Mouse (Mus musculus): ENCODE measurements around the gene Gtdc1.

Gene Gtdc1

DNA sequence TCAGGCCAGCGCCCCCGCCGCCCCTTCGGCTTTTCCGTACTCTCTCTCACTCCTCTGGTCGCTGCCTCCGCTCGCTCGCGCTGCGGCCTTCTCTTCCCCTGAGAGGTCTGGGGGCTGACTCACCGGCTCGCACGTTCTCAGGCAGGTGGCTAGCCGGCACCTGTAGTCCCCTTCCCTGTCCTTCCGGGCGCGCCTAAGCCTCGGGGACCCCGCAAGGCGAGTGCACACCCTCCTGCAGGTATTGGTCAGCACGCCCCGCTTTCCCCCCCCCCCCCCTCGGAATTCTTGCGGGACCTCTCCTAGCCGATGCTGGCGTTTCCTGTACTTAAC is at the start of gene Gtdc1:
TSS of gene Gtdc1 (minus strand) at position 176 of the 330 bp plus-strand sequence.
- no peak for DNase-seq (ENCODE audit: low read depth, low spot score)

DNA sequence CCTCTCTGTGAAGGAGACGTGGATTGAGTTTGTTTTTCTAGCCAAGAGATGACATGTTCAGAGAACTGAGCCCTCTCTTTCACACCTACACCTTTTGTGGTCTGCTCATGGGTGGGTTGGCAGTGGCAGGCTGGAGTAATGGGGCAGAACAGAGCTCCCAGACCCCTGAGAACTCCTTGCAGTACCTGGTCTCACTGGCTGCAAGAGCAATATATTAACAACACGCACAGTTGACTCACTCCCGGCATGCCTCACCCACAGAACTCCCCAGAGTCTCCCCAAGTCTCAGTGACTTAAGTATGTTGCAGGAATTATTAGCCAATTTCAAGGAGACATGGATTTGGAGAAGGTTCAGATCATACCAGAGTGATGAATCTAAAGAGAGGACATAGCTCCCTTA is 49.6 kb upstream of the Gtdc1 start:
- DNase-seq (ENCODE audit: low read depth, low spot score), result no peak

DNA sequence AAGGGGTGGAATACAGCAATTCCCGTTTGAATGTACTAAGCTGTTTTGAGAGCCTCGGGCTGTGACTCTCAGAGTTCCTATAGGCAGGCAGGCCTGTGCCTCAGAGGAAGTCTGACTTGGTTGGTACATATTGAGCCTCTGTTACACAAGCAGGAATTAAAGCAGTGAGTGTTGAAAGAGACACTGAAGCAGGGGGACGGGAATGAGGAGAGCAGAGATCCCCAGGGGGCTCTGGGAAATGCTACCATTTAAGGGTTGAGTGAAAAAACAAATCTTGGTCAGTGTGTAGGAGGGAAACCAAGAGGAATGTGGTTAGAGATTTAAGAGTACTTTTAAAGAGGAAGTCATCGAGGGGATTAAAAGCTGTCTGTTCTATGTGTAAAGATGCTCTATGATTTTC is 49.0 kb upstream of the Gtdc1 start:
- no peak for DNase-seq (ENCODE audit: low read depth, low spot score)

DNA sequence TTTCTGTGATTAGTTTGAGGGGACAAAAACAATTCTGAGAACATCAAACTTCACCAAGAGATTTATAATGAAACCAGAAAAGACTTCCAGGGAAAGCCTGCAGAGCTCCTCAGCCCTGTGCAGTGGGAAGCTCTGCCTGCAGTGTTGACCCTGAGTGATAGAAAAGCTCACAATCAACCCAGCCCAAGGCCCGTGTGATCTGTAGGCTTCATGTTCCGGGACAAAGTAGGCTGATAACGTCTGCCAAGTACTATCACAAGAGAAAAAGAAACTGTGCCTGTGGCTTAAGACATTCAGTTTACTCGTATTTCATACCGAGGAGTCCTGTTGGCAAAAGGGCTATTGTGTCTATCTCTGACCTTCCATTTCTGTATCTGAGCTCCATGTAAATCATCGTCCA is 46.4 kb upstream of the Gtdc1 start:
- no peak for DNase-seq (ENCODE audit: low read depth, low spot score)

DNA sequence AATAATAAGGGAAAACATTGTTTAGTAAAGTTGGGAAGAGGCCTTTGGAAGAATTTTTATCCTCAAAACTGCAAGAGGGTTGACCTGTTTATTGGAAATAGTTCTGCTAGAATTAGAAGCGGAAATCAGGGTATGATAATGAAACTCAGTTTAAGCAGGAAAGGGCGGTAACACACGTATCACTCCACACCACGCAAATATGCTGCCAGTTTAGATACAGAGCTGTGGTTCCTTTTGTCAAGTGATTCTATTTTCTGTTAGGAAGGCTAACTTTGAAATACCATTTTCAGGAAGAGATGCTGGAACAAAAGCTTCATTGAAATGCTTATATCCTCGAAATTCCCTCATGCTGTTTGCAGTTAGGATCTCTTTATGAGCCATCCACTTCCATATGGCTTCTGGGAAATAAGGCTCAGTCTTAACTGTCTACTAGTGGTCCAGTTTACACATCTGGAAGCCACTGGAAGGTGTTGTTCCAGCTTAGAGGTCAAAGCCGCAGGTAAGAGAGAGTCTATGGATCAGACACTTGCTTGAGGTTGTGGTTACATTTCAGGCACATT is 42.7 kb upstream of the Gtdc1 start:
- DNase-seq (ENCODE audit: low read depth, low spot score), result no peak

DNA sequence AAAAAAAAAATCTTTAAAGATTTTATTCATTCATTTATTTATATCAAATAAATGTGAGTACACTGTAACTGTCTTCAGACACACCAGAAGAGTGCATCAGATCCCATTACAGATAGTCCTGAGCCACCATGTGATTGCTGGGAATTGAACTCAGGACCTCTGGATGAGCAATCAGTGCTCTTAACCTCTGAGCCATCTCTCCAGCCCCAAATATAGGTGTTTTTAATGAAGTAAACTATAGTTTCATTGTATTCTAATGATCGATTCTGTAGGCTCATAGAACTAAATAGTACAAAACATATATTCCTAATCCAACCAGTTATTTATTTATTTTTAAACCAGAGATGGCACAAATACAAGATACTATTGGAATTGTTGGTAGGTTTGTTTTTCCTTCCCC is 42.2 kb upstream of the Gtdc1 start:
- DNase-seq (ENCODE audit: low read depth, low spot score), result no peak

DNA sequence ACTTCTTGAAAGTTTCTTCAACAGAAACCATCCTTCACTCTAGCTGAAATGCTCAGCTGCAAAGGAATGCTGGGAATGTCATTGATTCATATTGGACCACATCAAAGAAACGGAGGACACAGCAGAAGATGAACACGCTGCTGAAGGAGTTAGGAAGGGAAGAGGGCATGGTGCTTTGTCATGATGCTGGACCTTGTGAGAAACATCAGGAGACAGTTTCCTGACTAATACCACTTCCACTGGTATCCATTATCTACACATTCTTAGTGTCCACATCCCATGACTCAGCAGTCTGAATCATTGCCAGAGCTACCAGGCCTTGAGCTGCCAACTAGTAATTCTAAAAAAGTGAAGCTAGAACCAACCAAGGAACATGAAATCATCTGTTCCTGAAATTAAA is 41.8 kb upstream of the Gtdc1 start:
- DNase-seq (ENCODE audit: low read depth, low spot score), result no peak

DNA sequence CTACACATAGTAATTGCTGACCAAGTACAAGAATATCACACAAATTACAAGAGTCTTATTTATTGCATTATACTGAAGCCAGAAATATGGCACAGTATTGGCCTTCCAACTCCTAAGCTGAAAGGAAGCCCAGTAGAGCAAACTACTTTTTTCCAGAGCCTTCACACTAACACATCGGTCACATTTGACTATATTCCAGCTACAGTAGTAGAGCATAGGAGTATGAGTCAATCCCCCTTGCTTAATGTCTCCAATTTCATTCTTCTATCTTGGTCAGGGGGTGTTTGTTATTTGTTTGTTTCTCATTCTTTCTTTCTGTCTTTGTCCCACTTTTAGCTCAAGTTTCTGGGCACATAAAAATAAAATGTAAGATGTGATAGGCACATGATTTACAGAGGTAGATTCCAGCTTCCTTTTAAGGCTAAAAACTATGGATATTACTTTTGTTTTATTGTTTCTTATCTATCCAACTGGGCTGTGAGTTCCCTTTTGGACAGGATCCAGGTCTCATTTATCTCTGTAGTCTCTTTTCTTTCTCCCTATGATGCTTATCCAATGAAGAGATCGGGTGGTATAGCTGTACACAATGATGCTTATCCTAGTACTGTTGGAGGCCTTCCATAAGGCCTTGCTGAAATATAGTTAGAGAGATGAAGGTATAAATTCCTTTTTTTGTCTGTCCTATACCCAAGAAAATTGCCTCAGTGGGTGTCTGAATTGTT is 38.5 kb upstream of the Gtdc1 start:
- no peak for DNase-seq (ENCODE audit: low read depth, low spot score)

DNA sequence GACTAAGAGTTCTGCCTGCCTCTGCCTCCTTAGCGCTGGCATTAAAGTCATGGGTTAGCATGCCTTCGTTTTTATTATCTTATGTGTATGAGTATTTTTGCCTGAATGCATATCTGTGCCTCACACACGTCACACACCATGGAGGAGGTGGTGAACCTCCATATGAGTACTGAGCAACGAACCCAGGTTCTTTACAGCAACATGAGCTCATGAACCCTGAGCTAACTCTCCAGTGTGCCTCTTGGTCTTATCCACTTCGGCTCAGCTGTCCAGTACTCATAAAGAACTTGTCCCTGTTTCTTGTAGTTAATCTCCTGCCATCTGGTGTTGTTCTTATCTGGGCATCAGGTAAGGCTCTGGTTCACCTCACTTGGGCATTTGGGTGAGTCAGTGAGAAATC is 35.2 kb upstream of the Gtdc1 start:
- no peak for DNase-seq (ENCODE audit: low read depth, low spot score)

DNA sequence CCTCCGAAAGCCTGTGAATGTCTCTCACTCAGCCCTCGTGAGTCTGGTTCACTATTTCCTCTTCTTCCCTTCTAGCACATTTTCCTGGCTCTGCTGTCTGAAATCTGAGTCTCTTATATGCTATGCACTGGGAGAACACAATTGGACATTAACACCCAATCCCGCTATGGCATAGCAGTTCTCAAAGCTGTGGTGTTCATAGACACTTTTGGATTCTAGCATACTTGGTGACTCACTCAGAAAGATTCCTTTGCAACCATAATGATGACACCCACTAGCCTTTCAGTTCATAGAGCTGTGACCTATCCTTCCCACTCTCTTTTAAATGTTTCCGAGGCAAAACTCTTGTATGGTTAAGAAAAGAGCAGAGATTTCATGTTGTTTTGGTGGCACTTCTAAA is 33.7 kb upstream of the Gtdc1 start:
- no peak for DNase-seq (ENCODE audit: low read depth, low spot score)

DNA sequence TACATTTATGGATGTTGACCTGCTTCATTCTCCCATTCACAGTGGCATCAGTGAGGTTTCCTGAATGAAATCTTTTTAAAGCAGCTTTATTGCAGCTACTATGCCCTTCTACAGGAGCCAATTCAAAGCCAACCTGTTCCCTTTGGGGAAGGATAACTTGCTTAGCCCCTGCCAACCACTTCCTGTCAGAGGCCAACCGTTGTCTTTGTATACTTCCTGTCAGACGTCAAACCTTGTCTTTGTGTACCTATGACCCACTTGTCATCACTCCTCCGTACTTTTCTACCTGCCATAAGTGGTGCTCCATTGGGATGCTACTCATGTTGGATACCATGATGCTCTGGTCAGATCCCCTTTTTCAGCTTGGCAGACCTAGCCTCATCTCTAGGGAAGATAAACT is 33.1 kb upstream of the Gtdc1 start:
- no peak for DNase-seq (ENCODE audit: low read depth, low spot score)

DNA sequence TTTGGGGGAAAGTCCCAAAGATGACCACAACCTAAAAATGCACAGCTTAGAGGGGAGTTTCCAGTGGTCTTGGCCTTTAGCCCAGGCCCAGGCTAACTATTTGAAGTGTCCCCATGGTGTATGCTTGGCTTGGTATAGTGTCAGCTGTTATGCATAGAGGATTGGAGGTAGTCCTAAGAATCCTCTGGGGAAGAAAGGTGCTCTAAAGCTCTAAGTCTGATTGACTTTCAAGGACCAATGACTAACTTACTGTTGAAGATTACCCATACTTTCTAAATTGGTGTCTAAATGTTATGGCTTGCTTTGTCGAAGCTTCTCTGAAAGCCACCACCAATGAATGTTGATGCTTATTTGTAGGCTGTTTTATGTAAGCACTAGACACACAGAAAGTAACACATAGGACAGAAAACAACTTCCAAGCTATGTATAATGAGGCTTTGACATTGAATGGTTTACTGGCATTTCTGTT is 29.9 kb upstream of the Gtdc1 start:
- DNase-seq (ENCODE audit: low read depth, low spot score), result no peak

DNA sequence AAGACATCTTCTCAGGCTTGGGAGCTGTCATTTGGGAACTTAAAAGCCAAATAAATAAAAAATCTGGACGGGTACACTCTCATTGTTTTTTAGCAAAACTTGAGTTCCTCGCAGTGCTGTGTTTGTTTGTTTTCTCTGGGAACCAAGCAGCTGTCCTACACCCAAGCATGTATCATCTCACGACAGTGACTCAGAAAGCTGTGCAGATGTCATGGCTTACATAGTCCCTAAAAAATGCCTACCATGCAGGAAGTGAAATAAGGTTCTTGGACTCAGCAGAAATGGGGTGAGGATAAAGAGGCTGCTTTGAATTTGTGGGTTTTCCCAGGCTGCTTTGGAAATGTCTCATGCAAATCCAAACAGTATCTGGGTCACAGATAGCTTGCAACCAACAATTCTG is 28.8 kb upstream of the Gtdc1 start:
- no peak for DNase-seq (ENCODE audit: low read depth, low spot score)

DNA sequence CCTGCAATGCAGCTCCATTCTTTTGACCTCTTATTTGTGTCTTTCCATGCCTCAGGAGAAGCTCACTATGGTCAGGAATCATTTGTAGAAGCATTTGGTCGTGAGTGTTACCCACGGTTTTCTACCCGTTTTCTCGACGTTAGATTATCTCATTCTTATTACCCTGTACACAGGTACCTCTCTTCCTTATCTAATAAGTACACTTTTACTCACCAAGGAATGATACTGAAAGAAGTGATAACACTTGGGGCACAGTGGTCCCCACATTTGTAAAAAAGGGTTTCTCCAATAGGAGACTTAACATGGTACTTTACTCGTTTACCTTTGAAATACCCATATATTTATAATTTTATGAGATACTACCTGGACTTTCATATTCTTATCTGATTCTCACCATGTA is 28.0 kb upstream of the Gtdc1 start:
- no peak for DNase-seq (ENCODE audit: low read depth, low spot score)

DNA sequence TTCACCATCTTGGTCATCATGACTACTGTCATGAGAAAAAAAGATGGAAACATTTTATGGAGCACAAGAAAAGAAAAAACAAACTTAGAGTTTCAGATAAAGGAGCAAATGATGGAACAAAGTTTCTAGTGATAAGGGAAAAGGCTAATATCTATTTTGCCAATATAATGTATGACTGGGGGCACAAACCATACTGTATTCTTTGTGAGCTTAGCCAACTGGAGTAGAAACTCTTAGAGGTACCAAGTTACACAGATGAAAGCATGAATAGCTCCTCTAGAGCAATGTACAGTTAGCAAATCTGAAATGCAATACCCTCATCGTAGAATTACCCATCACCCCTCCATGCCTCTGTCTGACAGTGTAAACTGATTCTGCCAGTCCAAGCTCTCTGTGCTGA is 26.7 kb upstream of the Gtdc1 start:
- DNase-seq (ENCODE audit: low read depth, low spot score), result no peak

DNA sequence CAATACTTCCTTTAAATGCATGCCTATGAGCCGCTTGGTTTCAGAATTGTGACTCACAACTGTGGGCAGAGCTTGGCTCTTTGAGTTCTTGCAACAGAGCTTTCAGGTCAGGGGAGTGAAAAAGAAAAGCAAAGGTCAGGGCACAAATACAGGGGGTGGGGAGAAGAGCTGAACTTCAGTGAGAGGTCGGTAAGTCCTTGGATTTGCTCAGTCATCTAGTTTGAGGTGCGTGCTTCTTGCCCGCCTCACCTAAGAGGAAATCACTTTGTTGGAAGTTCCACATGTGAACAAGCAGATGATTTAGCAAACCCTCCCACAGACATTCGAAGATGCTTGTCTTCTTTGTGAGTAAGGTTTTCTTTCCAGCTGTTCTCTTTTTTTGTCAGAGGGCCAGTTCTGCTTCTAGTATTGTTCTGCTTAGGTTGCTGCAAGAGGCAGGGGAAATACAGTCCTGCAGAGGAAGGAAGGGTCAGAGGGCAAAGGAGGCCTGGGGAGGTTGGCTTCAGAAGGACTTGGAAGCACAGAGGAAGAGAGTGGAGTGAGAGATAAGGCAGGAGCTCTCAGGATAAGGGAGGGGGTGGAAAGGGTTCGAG is 25.5 kb upstream of the Gtdc1 start:
- no peak for DNase-seq (ENCODE audit: low read depth, low spot score)

DNA sequence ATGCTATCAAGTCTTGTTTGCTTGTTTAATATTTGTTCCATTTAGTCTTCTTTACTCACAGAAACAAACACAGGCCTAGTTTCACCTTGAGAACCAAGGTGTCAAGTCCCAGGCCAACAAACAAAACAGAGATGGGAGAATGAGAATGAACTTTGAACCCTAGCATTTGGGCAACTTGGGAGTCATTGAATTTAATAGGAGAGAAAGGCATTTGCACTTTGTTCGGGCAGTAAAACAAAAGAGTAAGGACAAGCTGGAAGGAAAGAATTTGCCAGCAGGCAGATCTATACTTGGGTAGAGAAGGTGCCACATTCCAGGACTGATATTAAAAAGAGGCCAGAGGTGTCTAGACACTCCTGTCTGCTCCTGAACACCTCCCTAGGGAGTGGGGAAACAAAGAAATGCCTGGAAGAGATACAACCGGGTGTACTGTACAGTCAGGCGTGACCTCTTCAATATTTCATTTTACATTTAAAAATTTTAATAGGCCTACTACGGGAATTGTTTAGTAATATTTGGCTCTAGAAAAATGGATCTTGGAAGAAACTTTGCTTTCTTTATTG is 24.3 kb upstream of the Gtdc1 start:
- no peak for DNase-seq (ENCODE audit: low read depth, low spot score)

DNA sequence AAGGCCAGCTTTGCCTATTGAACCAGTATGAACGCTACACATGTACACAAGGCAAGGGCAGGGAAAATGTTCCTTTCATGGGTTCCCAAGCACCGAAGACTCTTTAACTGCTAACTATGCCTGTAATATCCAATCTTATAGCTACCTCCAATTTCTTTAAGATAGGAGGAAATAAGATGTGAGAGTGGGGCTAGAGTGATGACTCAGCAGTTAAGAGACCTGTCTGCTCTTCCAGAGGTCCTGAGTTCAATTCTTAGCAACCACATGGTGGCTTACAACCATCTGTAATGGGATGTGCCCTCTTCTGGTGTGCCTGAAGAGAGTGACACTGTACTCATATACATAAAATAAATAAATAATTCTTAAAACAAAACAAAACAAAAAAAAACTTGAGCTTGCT is 17.2 kb upstream of the Gtdc1 start:
- no peak for DNase-seq (ENCODE audit: low read depth, low spot score)

DNA sequence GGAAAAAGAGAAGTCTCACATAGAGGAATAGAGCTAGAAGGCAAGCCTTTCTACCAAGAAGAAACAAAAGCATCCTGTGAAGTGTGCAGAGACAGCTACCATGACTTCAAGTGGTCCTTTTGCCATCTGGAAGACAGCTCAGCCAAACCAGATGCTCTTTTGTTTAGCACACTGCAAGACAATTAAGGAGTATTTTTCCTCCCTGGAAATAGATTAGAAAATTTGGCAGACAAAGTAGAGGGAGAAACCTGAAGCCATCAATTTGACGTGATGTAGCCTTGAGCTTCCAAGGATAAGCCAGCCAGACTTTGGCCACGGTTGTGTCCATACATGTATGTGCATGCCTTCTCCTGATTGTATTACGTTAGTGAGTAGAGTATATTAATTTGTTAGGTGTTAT is 3.5 kb upstream of the Gtdc1 start:
- no peak for DNase-seq (ENCODE audit: low read depth, low spot score)

DNA sequence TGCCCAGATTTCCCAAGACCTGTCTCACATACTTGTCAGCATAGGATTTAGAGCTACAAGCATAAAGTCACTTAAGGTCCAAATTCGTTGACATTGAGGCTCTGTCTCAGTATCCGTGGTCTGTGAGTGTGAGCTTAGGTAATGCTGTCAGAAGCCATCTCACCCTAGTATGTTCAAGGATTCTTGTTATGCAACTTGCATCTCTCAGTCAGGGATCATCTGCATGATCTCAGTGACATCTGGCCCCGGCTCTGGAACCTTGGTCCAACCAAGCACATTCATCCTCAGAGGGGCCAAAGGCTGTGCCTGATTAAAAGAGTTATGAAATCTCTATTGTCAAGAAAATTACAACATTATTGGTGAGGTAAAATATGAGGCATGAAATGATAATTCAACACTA is 1.2 kb upstream of the Gtdc1 start:
- DNase-seq (ENCODE audit: low read depth, low spot score), result no peak

DNA sequence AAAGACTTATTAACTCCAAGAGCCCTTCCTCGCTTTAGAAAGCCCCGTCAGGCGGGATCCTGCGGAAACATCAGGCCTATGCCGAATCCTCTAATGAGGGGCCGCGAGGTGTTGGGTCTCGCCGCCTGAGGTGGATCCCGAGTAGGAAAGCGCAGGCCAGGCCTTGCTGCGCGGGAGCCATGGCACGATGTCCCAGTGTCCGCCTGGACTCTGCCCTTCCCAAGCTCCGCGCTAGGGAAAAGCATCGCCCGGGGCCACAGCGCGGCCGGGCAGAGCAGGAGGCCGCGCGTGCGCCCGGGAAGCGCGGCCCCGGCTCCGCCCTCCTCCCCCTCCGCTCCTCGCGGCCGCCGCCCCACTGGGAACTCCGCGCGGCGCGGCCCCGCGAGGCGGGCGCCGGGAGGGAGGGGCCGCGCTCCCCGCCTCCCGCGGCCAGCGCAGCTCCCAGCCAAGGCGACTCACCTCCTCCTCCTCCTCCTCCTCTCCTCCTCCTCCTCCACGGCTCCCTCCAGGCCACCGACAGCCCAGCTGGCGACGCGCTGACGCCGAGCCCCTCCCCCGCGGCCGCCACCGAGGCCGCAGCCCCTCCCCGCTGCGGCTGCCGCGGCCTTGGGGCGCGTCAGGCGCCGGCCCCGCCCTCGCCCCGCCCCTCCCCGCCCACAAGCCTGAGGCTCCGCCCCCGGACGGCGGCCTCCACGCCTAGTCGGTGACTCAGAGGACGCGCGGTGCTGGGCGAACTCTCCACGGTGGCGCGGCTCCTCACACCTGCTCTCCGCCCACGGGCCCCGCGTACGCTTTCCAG is 575 bp downstream of the Gtdc1 start:
- DNase-seq (ENCODE audit: low read depth, low spot score), result peak; percentile 59

DNA sequence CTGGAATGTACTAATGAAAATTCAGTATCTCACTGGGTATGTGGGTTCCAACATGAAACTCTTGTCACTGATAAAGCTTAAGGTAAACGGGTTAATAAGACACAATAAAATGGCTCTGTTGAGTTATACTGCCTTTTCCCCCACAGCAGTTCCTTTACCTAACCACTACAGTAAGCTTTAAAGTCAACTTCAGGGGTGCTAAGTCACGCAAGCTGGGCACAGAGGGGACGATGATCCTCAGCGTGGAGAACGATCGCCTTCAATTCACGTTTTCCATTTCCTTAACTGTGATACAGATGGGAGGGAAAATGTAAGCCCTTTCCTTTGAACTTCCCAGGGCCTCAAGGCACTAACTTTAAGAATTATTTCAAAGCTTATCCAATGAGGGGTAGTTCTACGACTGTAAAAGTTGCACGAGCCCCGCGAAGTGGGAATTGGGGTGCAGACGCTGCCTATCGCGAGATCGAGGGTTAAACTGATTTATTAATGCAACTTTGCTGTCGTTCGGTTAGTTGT is 1.2 kb downstream of the Gtdc1 start:
- no peak for DNase-seq (ENCODE audit: low read depth, low spot score)
